Mouse (Mus musculus): Measurements from ENCODE around the gene Aars2. TPM values are rescaled to one million over a fixed set of nuclear protein-coding genes. Genes with fewer than 3 reads are reported as not detected.

The Aars2 gene
- polyA plus RNA-seq, 1 experiment: 16.0 TPM

GRCm38 (mm10) chr17:45555452-45556106 lies 48.9 kb downstream of the Aars2 start, which contains the start of gene Nfkbie:
Gene Nfkbie, plus strand, starts transcription at chr17:45555703.
- Histone ChIP-seq H3K4me3 (ENCODE audit: insufficient read depth, low read depth, low read length) (peak within 1 kb of the TSS; percentile 90), H3K27ac (replicated peaks; ENCODE audit: low read depth, low read length) (peak within 1 kb of the TSS; percentile 31; the same call in 1 of the 2 replicates), H3K4me1 (ENCODE audit: control insufficient read depth, insufficient read depth, insufficient read length, low read length) (no peaks in the 10 kb centered on the region; the same call in 1 of the 2 replicates)

GRCm38 (mm10) chr17:45556107-45556489 lies 49.5 kb downstream of the Aars2 start:
- H3K4me3 ChIP-seq (ENCODE audit: insufficient read depth, low read depth, low read length): peak overlapping the region; percentile 90
- 0 out of 2 replicates have a peak overlapping the region, but pooled peaks have one; percentile 31 for H3K27ac ChIP-seq (replicated peaks; ENCODE audit: low read depth, low read length)
- H3K4me1 ChIP-seq (ENCODE audit: control insufficient read depth, insufficient read depth, insufficient read length, low read length): no peaks in the 10 kb centered on the region; the same call in 1 of the 2 replicates

- Histone ChIP-seq H3K4me3 (ENCODE audit: insufficient read depth, low read depth, low read length) (peak overlapping the region; percentile 90), H3K4me1 (ENCODE audit: control insufficient read depth, insufficient read depth, insufficient read length, low read length) (no peaks in the 10 kb centered on the region; the same call in 1 of the 2 replicates), H3K27ac (replicated peaks; ENCODE audit: low read depth, low read length) (peak overlapping the region; percentile 10; the same call in 1 of the 2 replicates)
Observed at GRCm38 (mm10) chr17:45556514-45557245, 50.0 kb downstream of the Aars2 start.

GRCm38 (mm10) chr17:45557246-45557824 lies 50.7 kb downstream of the Aars2 start:
- Histone ChIP-seq H3K27ac (replicated peaks; ENCODE audit: low read depth, low read length) (peak overlapping the region; percentile 10; the same call in 1 of the 2 replicates), H3K4me3 (ENCODE audit: insufficient read depth, low read depth, low read length) (peak overlapping the region; percentile 90), H3K4me1 (ENCODE audit: control insufficient read depth, insufficient read depth, insufficient read length, low read length) (no peaks in the 10 kb centered on the region; the same call in 1 of the 2 replicates)

GRCm38 (mm10) chr17:45557998-45558862 lies 51.6 kb downstream of the Aars2 start:
- H3K4me3 ChIP-seq (ENCODE audit: insufficient read depth, low read depth, low read length): peak overlapping the region; percentile 90
- H3K27ac ChIP-seq (replicated peaks; ENCODE audit: low read depth, low read length): no peak overlapping the region
- no peaks in the 10 kb centered on the region; the same call in 1 of the 2 replicates for H3K4me1 ChIP-seq (ENCODE audit: control insufficient read depth, insufficient read depth, insufficient read length, low read length)

GRCm38 (mm10) chr17:45559732-45560525 lies 53.3 kb downstream of the Aars2 start:
- Histone ChIP-seq H3K27ac (replicated peaks; ENCODE audit: low read depth, low read length) (no peak overlapping the region), H3K4me3 (ENCODE audit: insufficient read depth, low read depth, low read length) (no peak overlapping the region), H3K4me1 (ENCODE audit: control insufficient read depth, insufficient read depth, insufficient read length, low read length) (no peaks in the 10 kb centered on the region; the same call in 1 of the 2 replicates)

- H3K4me3 ChIP-seq (ENCODE audit: insufficient read depth, low read depth, low read length): no peak overlapping the region
Observed at GRCm38 (mm10) chr17:45563216-45563615, 56.6 kb downstream of the Aars2 start.

GRCm38 (mm10) chr17:45563655-45564530 lies 57.3 kb downstream of the Aars2 start, which contains the start of gene Slc35b2:
Gene Slc35b2, plus strand, starts transcription at chr17:45563874.
- Histone ChIP-seq H3K27ac (replicated peaks; ENCODE audit: low read depth, low read length) (peak within 1 kb of the TSS; percentile 56), H3K4me1 (ENCODE audit: control insufficient read depth, insufficient read depth, insufficient read length, low read length) (no peaks in the 10 kb centered on the region), H3K4me3 (ENCODE audit: insufficient read depth, low read depth, low read length) (peak within 1 kb of the TSS; percentile 76)

More at GRCm38 (mm10) chr17:45563216-45563615, 56.6 kb downstream of the Aars2 start:
- Histone ChIP-seq H3K4me1 (ENCODE audit: control insufficient read depth, insufficient read depth, insufficient read length, low read length) (no peaks in the 10 kb centered on the region; the same call in 1 of the 2 replicates), H3K27ac (replicated peaks; ENCODE audit: low read depth, low read length) (no peak overlapping the region)

- H3K4me3 ChIP-seq (ENCODE audit: insufficient read depth, low read depth, low read length): peak overlapping the region; percentile 76
- H3K27ac ChIP-seq (replicated peaks; ENCODE audit: low read depth, low read length): no peak overlapping the region
- no peaks in the 10 kb centered on the region for H3K4me1 ChIP-seq (ENCODE audit: control insufficient read depth, insufficient read depth, insufficient read length, low read length)
Observed at GRCm38 (mm10) chr17:45564531-45565084, 58.0 kb downstream of the Aars2 start.

- no peaks in the 10 kb centered on the region for H3K4me1 ChIP-seq (ENCODE audit: control insufficient read depth, insufficient read depth, insufficient read length, low read length)
- H3K4me3 ChIP-seq (ENCODE audit: insufficient read depth, low read depth, low read length): peak overlapping the region; percentile 76
- H3K27ac ChIP-seq (replicated peaks; ENCODE audit: low read depth, low read length): no peak overlapping the region
Observed at GRCm38 (mm10) chr17:45565103-45565502, 58.5 kb downstream of the Aars2 start.

- Histone ChIP-seq H3K4me3 (ENCODE audit: insufficient read depth, low read depth, low read length) (no peak overlapping the region), H3K27ac (replicated peaks; ENCODE audit: low read depth, low read length) (no peak overlapping the region), H3K4me1 (ENCODE audit: control insufficient read depth, insufficient read depth, insufficient read length, low read length) (no peaks in the 10 kb centered on the region)
Observed at GRCm38 (mm10) chr17:45566031-45566359, 59.4 kb downstream of the Aars2 start.

- H3K4me3 ChIP-seq (ENCODE audit: insufficient read depth, low read depth, low read length): no peak overlapping the region
- H3K27ac ChIP-seq (replicated peaks; ENCODE audit: low read depth, low read length): no peak overlapping the region
- H3K4me1 ChIP-seq (ENCODE audit: control insufficient read depth, insufficient read depth, insufficient read length, low read length): no peaks in the 10 kb centered on the region
Observed at GRCm38 (mm10) chr17:45566360-45567161, 59.9 kb downstream of the Aars2 start.
